Comparison of ENCODE assay signal across 13 mouse cellular contexts in the genomic region with DNA sequence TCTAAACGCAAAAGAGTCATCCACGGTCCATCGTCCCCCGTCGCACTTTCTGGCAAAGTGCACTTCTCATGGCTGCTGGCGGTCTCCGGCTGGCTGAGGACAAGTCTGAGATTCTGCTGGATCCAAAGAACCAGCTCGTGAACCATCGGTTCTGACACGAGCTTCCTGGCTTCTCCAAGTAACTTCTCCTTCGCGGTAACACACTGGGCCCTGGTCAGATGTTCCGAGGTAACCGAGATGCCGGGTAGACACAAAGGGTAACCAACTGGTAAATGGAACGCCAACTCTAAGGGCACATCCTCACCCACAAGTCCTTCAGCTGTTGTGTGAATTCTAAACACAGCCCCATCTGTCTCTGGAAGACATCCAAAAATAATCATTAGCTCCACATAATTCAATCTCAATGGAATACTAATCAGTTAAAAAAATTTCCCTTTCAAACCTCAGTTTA. TPM values are rescaled to one million over a fixed set of nuclear protein-coding genes. Genes with fewer than 3 reads are reported as not detected.
DNase-seq lines count a peak whose midpoint lies in the region; ATAC-seq and TF ChIP-seq lines count a peak whose summit lies in the region.
"Had no signal": no experiment of that assay in that cellular context is flagged by ENCODE, and none has a peak within 500 bp of the region (broad histone marks: within the 10 kb centered on the region; RNA-seq: fewer than 3 reads in every experiment).

No protein-coding gene starts in this region.

- no peak overlapping the region for H3K4me3 ChIP-seq in gastrocnemius, adult 2 months
- H3K4me3 ChIP-seq: heart, adult 2 months; midbrain, embryonic 12.5 days had no signal

- TF ChIP-seq CTCF in gastrocnemius, adult 2 months (IDR thresholded peaks at IDR 0.05), result no peak

- intact Hi-C loops in gastrocnemius, adult 2 months (cut with DNase I), result no loop called here
- intact Hi-C loops in gastrocnemius, postnatal 36 days (cut with DNase I), result no loop called here

- ATAC-seq in cerebellum, adult (ENCODE audit: insufficient number of reproducible peaks, low FRiP score, low TSS enrichment), result 0 out of 2 replicates have a peak, but pooled peaks have one; percentile 29
- ATAC-seq: CD4-positive, CD25-positive, alpha-beta regulatory T cell, adult 4 months had no signal

- peak; percentile 29 for DNase-seq in brain, adult 2 months (ENCODE audit: low read depth, low spot score)
- DNase-seq in cerebellum, postnatal 25 days, result peak; percentile 75 to 76
- DNase-seq in layer of hippocampus, adult 9-10 months (ENCODE audit: low spot score), result peak; percentile 44
- no peak for DNase-seq in embryo, embryonic 9.5 days (ENCODE audit: extremely low spot score)
- no peak for DNase-seq in gastrocnemius, adult 2 months
- no peak for DNase-seq in gastrocnemius, postnatal 36 days
- DNase-seq: heart, adult 2 months; heart, postnatal 14 days; lung, postnatal 36 days had no signal

- H3K27ac ChIP-seq in gastrocnemius, adult 2 months, result no peak overlapping the region
- H3K27ac ChIP-seq: heart, adult 2 months; liver, embryonic 14.5 days; midbrain, embryonic 12.5 days had no signal

RNA-seq across cellular contexts. Expression of a gene that starts 12.6 kb away (rescaled TPM):
- 1 to 10 TPM; 2.0 to 2.5 TPM for total RNA-seq in gastrocnemius, adult 2 months (2021)
- total RNA-seq in gastrocnemius, postnatal 36 days (2021), result 1 to 10 TPM; 2.5 to 3.6 TPM

Comparison
In these comparisons a context has a peak if more than half of its experiments do, and no peak if none do; other contexts are left out.
1. DNase-seq: peak in brain, adult 2 months (single experiment), cerebellum, postnatal 25 days (2 of 2) and layer of hippocampus, adult 9-10 months (single experiment); none in embryo, embryonic 9.5 days (single experiment), gastrocnemius, adult 2 months (single experiment) and gastrocnemius, postnatal 36 days (0 of 2).